Mouse (Mus musculus): ENCODE measurements around the gene Elac2.

The Elac2 gene

GRCm38 (mm10) chr11:64978720-64979488 is at the start of gene Elac2:
TSS of gene Elac2 (plus strand) at chr11:64979038.
- DNase-seq (ENCODE audit: extremely low spot score, low spot score) = peak; percentile 95

DNA sequence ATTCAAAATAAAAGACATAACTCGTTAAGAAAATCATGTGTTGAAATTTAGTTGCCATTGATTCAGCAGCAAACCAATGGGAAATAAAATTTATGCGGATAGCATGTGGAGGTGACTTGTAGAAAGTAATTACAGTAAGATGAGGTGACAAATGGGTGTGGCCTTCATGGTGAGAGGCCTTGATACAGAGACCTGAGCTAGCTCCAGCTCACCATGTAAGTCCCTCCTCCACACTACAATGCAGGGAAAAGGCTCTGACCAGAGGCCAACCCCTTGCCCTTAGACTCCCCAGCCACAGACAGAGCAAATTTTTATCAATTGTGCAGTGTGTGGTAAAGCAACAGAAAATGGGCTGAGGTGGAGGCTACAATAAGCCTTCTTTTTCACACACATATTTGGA is 49.7 kb upstream of the Elac2 start:
- DNase-seq (ENCODE audit: extremely low spot score, low spot score) = no peak

GRCm38 (mm10) chr11:64931060-64931770 is 47.6 kb upstream of the Elac2 start:
- DNase-seq (ENCODE audit: extremely low spot score, low spot score) = no peak

DNA sequence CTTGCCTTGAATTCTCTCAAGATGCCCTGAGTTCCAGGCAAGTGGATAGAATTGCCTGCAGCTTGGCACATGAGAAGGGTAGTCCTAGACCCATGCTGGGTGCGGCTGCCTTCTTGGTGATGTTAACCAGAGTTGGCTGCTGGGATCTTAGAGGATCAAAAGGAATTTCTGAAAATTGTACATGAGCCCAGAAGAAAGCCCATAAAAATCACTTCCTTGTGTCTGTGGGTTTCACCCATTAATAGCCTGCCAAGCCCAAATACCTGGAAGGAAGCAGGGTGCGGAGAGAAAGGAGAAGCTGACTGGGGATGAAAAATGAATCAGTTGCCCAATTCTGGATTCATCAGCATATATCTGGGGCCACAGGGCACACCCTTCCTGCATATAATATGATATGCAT is 41.6 kb upstream of the Elac2 start:
- DNase-seq (ENCODE audit: extremely low spot score, low spot score) = no peak

GRCm38 (mm10) chr11:64941193-64941592 is 37.6 kb upstream of the Elac2 start:
- no peak for DNase-seq (ENCODE audit: extremely low spot score, low spot score)

- DNase-seq (ENCODE audit: extremely low spot score, low spot score) = no peak
Observed at GRCm38 (mm10) chr11:64949782-64950181, 29.1 kb upstream of the Elac2 start.

GRCm38 (mm10) chr11:64956962-64957729 is 21.7 kb upstream of the Elac2 start:
- peak; percentile 48 for DNase-seq (ENCODE audit: extremely low spot score, low spot score)

DNA sequence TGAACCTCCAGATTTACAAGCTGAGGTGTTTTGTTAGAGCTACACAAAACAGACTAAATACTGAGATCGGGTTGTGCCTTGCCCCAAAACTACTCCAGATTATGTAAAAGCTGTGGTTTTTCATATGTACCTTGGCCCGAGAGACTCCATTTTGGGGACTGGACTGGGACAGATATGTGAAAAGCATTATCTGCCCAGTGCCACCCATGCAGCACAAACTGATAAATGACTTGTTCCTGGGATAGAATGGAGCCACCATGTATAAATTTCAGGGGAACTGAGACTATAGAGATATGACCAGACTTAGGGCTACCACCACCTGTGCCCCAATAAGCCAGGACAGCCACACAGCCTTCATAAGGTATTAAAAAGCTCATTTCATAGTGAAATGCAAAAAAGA is 16.2 kb upstream of the Elac2 start:
- DNase-seq (ENCODE audit: extremely low spot score, low spot score) = no peak

GRCm38 (mm10) chr11:64968507-64968906 is 10.3 kb upstream of the Elac2 start:
- peak; percentile 88 for DNase-seq (ENCODE audit: extremely low spot score, low spot score)

GRCm38 (mm10) chr11:64968939-64969342 is 9.9 kb upstream of the Elac2 start:
- no peak for DNase-seq (ENCODE audit: extremely low spot score, low spot score)

- no peak for DNase-seq (ENCODE audit: extremely low spot score, low spot score)
Observed at GRCm38 (mm10) chr11:64971471-64971988, 7.3 kb upstream of the Elac2 start.

GRCm38 (mm10) chr11:64972418-64972817 is 6.4 kb upstream of the Elac2 start:
- DNase-seq (ENCODE audit: extremely low spot score, low spot score) = no peak

GRCm38 (mm10) chr11:64979489-64979845 is 629 bp downstream of the Elac2 start:
- no peak for DNase-seq (ENCODE audit: extremely low spot score, low spot score)

GRCm38 (mm10) chr11:64988556-64988955 is 9.7 kb downstream of the Elac2 start:
- DNase-seq (ENCODE audit: extremely low spot score, low spot score) = no peak

- no peak for DNase-seq (ENCODE audit: extremely low spot score, low spot score)
Observed at GRCm38 (mm10) chr11:64998439-64998838, 19.6 kb downstream of the Elac2 start.

- no peak for DNase-seq (ENCODE audit: extremely low spot score, low spot score)
Observed at GRCm38 (mm10) chr11:64999685-65000084, 20.8 kb downstream of the Elac2 start.

DNA sequence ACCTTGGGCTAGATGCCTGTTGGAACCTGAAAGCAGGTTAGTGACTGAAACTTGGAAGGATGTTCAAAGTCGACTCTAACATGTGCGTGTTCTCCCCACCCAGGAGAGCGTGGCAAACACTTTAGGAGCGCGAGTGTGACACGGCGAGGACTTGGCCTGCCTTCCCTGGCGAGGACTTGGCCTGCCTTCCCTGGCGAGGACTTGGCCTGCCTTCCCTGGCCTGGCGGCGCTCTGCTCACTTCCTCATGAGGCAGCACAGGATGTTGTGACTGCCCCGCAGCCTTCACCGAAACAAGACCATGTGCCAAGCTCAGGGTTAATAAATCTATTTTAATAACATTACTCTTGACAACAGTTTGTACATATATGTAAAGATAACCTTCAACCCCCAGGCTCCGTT is 22.9 kb downstream of the Elac2 start:
- DNase-seq (ENCODE audit: extremely low spot score, low spot score) = no peak

GRCm38 (mm10) chr11:65003611-65004010 is 24.8 kb downstream of the Elac2 start:
- DNase-seq (ENCODE audit: extremely low spot score, low spot score) = no peak

DNA sequence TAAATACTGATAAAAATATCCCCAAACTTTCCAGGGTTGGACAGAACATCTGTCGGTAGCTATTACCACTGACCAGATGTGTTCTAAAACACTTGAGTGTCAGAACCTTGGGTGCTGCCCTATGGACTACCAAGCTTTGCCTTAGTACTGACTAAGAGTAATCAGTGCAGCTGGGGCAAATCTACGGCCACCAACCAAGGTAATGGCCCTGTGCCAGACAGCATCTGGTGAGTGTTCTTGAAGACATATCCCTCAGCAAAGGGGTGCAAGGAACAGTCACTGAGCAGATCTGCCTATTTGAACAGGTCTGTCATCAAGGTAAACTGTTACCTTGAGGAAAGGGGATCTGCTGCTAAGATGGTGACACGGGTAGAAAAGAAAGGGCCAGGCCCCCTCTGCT is 26.0 kb downstream of the Elac2 start:
- no peak for DNase-seq (ENCODE audit: extremely low spot score, low spot score)

- no peak for DNase-seq (ENCODE audit: extremely low spot score, low spot score)
Observed at GRCm38 (mm10) chr11:65006047-65006446, 27.2 kb downstream of the Elac2 start.

DNA sequence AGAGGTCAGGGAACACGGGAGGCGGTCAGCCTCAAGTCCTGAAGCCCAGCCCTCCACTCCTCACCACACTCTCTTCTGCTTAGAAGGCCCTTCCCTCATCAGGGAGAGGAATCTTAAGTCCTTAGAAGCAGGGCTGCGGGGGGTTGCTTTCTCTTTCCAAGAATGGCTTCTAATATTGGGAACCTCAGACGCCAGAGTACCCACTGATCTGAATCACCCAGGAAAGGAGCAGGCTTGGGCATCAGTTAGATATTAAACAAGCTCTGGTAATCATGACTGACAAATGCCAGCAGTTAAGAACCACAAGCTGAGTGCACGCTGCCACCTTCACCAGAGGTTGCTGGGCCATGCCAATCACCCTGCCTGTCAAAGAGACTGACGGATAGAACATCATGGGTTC is 35.1 kb downstream of the Elac2 start:
- no peak for DNase-seq (ENCODE audit: extremely low spot score, low spot score)

DNA sequence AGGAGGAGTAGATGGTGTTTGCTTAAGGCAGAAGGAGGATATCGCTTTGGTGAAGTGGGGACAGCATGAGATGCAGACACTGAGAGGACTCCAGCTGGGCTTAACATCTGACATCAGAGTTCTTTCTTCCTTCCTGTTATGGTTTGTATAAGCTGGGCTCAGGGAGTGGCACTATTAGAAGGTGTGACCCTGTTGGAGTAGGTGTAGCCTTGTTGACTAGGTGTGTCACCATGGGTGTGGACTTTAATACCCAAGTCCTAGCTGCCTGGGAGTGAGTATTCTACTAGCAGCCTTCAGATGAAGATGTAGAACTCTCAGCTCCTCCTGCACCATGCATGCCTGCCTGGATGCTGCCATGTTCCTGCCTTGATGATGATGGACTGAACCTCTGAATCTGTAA is 37.9 kb downstream of the Elac2 start:
- no peak for DNase-seq (ENCODE audit: extremely low spot score, low spot score)

All from neural tube, embryonic 10.5 days (tissue).